Mouse (Mus musculus): ENCODE measurements around the gene Gramd1b. TPM values are rescaled to one million over a fixed set of nuclear protein-coding genes. Genes with fewer than 3 reads are reported as not detected.

Gene Gramd1b
- polyA plus RNA-seq, 1 experiment from 2014 or later, result 2.2 TPM

- no peak overlapping the region for H3K9ac ChIP-seq (replicated peaks; ENCODE audit: low read depth)
- ATAC-seq (peak; percentile 75), DNase-seq (ENCODE audit: low spot score) (peak; percentile 60)
- no peak overlapping the region for H3K27ac ChIP-seq (ENCODE audit: low read length)
- peak overlapping the region; percentile 25; the same call in 1 of the 2 replicates for H3K4me3 ChIP-seq (ENCODE audit: low read depth, low read length)
- H3K27me3 ChIP-seq (replicated peaks; ENCODE audit: insufficient read depth, low read length), result no peaks in the 10 kb centered on the region
- H3K4me2 ChIP-seq (replicated peaks; ENCODE audit: low read depth, low read length), result peak overlapping the region; percentile 46
- no peaks in the 10 kb centered on the region for H3K36me3 ChIP-seq (ENCODE audit: insufficient read depth, low read length)
- no peaks in the 10 kb centered on the region for H3K4me1 ChIP-seq (ENCODE audit: insufficient read depth, low read depth, low read length)
- 14% methylated on average over 2 of the region's 2 CpGs for WGBS
- TF ChIP-seq CTCF (IDR thresholded peaks at IDR 0.05) (no peak), EP300 (IDR thresholded peaks at IDR 0.05) (no peak)
- no peaks in the 10 kb centered on the region for H3K9me3 ChIP-seq (ENCODE audit: low read length)
Observed at GRCm38 (mm10) chr9:40397036-40397435, 134.1 kb downstream of the Gramd1b start.

GRCm38 (mm10) chr9:40396171-40396570 is 135.0 kb downstream of the Gramd1b start:
- Histone ChIP-seq H3K27me3 (replicated peaks; ENCODE audit: insufficient read depth, low read length) (no peaks in the 10 kb centered on the region), H3K4me3 (ENCODE audit: low read depth, low read length) (no peak overlapping the region), H3K9ac (replicated peaks; ENCODE audit: low read depth) (no peak overlapping the region), H3K27ac (ENCODE audit: low read length) (no peak overlapping the region), H3K36me3 (ENCODE audit: insufficient read depth, low read length) (no peaks in the 10 kb centered on the region), H3K4me1 (ENCODE audit: insufficient read depth, low read depth, low read length) (no peaks in the 10 kb centered on the region), H3K4me2 (replicated peaks; ENCODE audit: low read depth, low read length) (no peak overlapping the region), H3K9me3 (ENCODE audit: low read length) (no peaks in the 10 kb centered on the region)
- no peak for ATAC-seq
- no peak for TF ChIP-seq EP300 (IDR thresholded peaks at IDR 0.05)
- no peak for TF ChIP-seq CTCF (IDR thresholded peaks at IDR 0.05)
- DNase-seq (ENCODE audit: low spot score), result no peak
- WGBS, result 88% methylated on average over 2 of the region's 2 CpGs

DNA sequence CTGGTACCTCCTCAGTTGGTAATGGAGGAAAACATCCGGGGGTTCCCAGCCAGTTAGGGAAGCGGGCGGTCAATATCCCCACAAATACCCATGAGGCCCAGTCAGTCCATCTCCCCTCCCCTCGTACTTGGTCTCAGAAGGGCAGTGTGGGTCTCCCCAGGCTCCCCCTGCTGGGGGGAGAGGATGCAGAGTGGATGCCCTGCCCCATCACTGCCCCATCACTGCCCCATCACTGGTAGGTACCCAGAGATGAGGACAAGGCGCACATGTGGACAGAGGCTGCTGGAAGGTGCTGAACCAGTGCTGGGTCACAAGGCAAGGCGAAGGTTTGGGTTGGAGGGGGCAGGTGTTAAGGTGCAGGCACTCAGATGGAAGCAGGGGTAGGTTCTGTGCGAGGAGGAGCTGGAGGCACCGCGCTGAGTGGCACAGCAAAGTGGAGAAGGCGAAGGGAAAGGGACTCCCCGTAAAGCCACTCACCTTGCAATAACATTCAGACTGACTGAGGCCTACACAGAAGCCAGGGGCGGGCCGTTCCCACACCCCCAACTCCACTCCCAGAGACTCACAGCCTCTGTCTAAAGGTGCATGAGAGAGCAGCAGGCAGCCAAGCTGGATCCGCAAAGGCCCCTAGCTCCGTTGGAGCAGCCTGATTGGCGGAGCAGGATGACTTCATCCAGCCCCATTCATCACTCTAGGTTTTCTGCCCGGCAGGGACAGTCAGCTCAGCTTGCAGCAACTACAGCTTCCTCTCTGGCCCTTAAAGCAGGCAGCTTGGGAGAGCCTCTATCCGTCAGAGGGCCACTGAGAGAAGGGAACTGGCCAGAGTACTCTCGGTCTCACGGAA is 139.1 kb downstream of the Gramd1b start:
- DNase-seq (ENCODE audit: low spot score) (peak; percentile 43), ATAC-seq (peak; percentile 61)
- Histone ChIP-seq H3K4me1 (ENCODE audit: insufficient read depth, low read depth, low read length) (no peaks in the 10 kb centered on the region), H3K4me2 (replicated peaks; ENCODE audit: low read depth, low read length) (no peak overlapping the region), H3K9ac (replicated peaks; ENCODE audit: low read depth) (no peak overlapping the region), H3K27ac (ENCODE audit: low read length) (no peak overlapping the region), H3K36me3 (ENCODE audit: insufficient read depth, low read length) (no peaks in the 10 kb centered on the region), H3K4me3 (ENCODE audit: low read depth, low read length) (no peak overlapping the region), H3K9me3 (ENCODE audit: low read length) (no peaks in the 10 kb centered on the region), H3K27me3 (replicated peaks; ENCODE audit: insufficient read depth, low read length) (no peaks in the 10 kb centered on the region)
- 36% methylated on average over 20 of the region's 20 CpGs for WGBS
- no peak; the same call in 1 of the 2 replicates for TF ChIP-seq CTCF (IDR thresholded peaks at IDR 0.05)
- TF ChIP-seq EP300 (IDR thresholded peaks at IDR 0.05), result no peak

- H3K9ac ChIP-seq (replicated peaks; ENCODE audit: low read depth), result no peak overlapping the region
- TF ChIP-seq EP300 (IDR thresholded peaks at IDR 0.05) (no peak), CTCF (IDR thresholded peaks at IDR 0.05) (no peak)
- no peak overlapping the region for H3K27ac ChIP-seq (ENCODE audit: low read length)
- ATAC-seq, result no peak
- no peaks in the 10 kb centered on the region for H3K4me1 ChIP-seq (ENCODE audit: insufficient read depth, low read depth, low read length)
- 72% methylated on average over 17 of the region's 17 CpGs for WGBS
- no peaks in the 10 kb centered on the region for H3K27me3 ChIP-seq (replicated peaks; ENCODE audit: insufficient read depth, low read length)
- H3K4me2 ChIP-seq (replicated peaks; ENCODE audit: low read depth, low read length), result no peak overlapping the region
- no peaks in the 10 kb centered on the region for H3K9me3 ChIP-seq (ENCODE audit: low read length)
- no peaks in the 10 kb centered on the region for H3K36me3 ChIP-seq (ENCODE audit: insufficient read depth, low read length)
- DNase-seq (ENCODE audit: low spot score), result no peak
- H3K4me3 ChIP-seq (ENCODE audit: low read depth, low read length), result no peak overlapping the region
Observed at GRCm38 (mm10) chr9:40391359-40391758, 139.8 kb downstream of the Gramd1b start.

DNA sequence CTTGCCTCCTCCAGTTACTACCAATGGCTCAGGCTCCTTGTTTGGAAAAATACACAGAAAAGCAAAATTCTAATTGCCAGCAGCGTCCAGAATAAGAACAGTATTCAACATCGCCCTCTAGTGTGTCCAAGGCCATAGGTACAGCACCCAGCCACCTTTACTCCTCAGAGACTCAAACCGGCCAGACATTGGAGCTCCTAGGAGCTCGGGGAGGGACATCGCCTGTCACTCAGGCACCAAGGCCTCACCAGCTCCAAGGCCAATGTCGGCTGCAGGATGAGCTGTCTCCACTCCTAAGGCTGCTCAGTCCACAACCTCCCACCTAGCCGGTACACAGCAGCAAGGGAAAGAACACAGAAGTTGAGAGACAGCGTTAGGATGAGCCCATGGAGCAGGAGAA is 140.3 kb downstream of the Gramd1b start:
- WGBS, result 44% methylated on average over 8 of the region's 8 CpGs
- peak; percentile 56 for ATAC-seq
- peak; percentile 28 for DNase-seq (ENCODE audit: low spot score)

DNA sequence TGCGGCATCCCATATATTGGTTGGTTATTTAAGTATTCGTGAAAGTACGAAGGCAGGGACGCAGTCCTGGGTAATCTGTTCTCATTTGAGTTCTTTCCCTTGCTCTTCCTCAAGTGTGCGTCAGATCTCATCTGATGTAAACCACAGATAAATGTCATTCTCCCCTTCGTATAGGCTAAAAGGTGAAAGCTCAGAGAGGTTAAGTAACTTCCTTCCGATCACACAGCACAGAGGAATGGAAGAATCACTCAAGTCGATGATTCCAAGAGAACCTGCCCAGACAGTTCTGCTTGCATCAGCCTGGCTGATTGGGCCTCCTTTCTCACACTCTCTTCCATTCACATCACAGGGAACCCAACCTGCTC is 140.8 kb downstream of the Gramd1b start:
- TF ChIP-seq CTCF (IDR thresholded peaks at IDR 0.05) (no peak), EP300 (IDR thresholded peaks at IDR 0.05) (no peak)
- no peak overlapping the region for H3K27ac ChIP-seq (ENCODE audit: low read length)
- no peak overlapping the region for H3K4me3 ChIP-seq (ENCODE audit: low read depth, low read length)
- no peaks in the 10 kb centered on the region for H3K36me3 ChIP-seq (ENCODE audit: insufficient read depth, low read length)
- ATAC-seq (no peak), DNase-seq (ENCODE audit: low spot score) (no peak)
- no peaks in the 10 kb centered on the region for H3K9me3 ChIP-seq (ENCODE audit: low read length)
- H3K27me3 ChIP-seq (replicated peaks; ENCODE audit: insufficient read depth, low read length), result no peaks in the 10 kb centered on the region
- no peaks in the 10 kb centered on the region for H3K4me1 ChIP-seq (ENCODE audit: insufficient read depth, low read depth, low read length)
- H3K9ac ChIP-seq (replicated peaks; ENCODE audit: low read depth), result no peak overlapping the region
- 89% methylated on average over 8 of the region's 8 CpGs for WGBS
- H3K4me2 ChIP-seq (replicated peaks; ENCODE audit: low read depth, low read length), result no peak overlapping the region

More for the DNA sequence above, 140.3 kb downstream of the Gramd1b start:
- H3K27ac ChIP-seq (ENCODE audit: low read length), result no peak overlapping the region
- no peaks in the 10 kb centered on the region for H3K4me1 ChIP-seq (ENCODE audit: insufficient read depth, low read depth, low read length)
- H3K4me2 ChIP-seq (replicated peaks; ENCODE audit: low read depth, low read length), result no peak overlapping the region
- TF ChIP-seq EP300 (IDR thresholded peaks at IDR 0.05) (no peak), CTCF (IDR thresholded peaks at IDR 0.05) (peak; percentile 55)
- no peak overlapping the region for H3K4me3 ChIP-seq (ENCODE audit: low read depth, low read length)
- no peaks in the 10 kb centered on the region for H3K9me3 ChIP-seq (ENCODE audit: low read length)
- no peaks in the 10 kb centered on the region for H3K36me3 ChIP-seq (ENCODE audit: insufficient read depth, low read length)
- no peak overlapping the region for H3K9ac ChIP-seq (replicated peaks; ENCODE audit: low read depth)
- H3K27me3 ChIP-seq (replicated peaks; ENCODE audit: insufficient read depth, low read length), result no peaks in the 10 kb centered on the region
